Mouse (Mus musculus) MEL (cell line): Measurements from ENCODE around the gene Lrrc26. TPM values are rescaled to one million over a fixed set of nuclear protein-coding genes. Genes with fewer than 3 reads are reported as not detected.

Experiments
- DNase-seq: peaks from one replicate; pipeline ENCODE4 v3.0.0; 2011; ENCODE audit warnings: low read depth, low spot score
- H3K27ac ChIP-seq: 2 replicates; pipeline ENCODE4 v1.5.1; 2012; ENCODE audit warnings: low read depth, mild to moderate bottlenecking, control low read depth, low read length, moderate library complexity; ENCODE audit not compliant: control insufficient read depth
- H3K27me3 ChIP-seq, 2 experiments: fragments of 150-350 bp in 1 of 2; sonication (generic) in 1 of 2; 2 replicates each; pipeline ENCODE4 v1.6.1; 2012; ENCODE audit warnings: low read length in 2 of 2, mild to moderate bottlenecking in 2 of 2, improper control_type of control experiment in 1 of 2, moderate library complexity in 1 of 2; ENCODE audit not compliant: insufficient read depth in 2 of 2, control insufficient read depth in 1 of 2
- H3K36me3 ChIP-seq, 2 experiments: 2 replicates each; pipeline ENCODE4 v1.6.1; 2012 to 2014; ENCODE audit warnings: low read length in 2 of 2, improper control_type of control experiment in 1 of 2, inconsistent platforms in 1 of 2, mild to moderate bottlenecking in 1 of 2; ENCODE audit not compliant: insufficient read depth in 2 of 2, control insufficient read depth in 1 of 2
- H3K4me1 ChIP-seq, 2 experiments: fragments of 150-350 bp in 1 of 2; sonication (generic) in 1 of 2; 2 replicates each; pipeline ENCODE4 v1.6.1; 2012; ENCODE audit warnings: low read length in 2 of 2, improper control_type of control experiment in 1 of 2, mild to moderate bottlenecking in 1 of 2; ENCODE audit not compliant: insufficient read depth in 2 of 2, control insufficient read depth in 1 of 2
- H3K4me3 ChIP-seq, 2 experiments: fragments of 150-350 bp in 1 of 2; sonication (generic) in 1 of 2; 2 replicates each; pipeline ENCODE4 v1.5.1; 2012; ENCODE audit warnings: low read depth in 2 of 2, low read length in 2 of 2, mild to moderate bottlenecking in 2 of 2, moderate library complexity in 2 of 2, control low read depth in 1 of 2, improper control_type of control experiment in 1 of 2; ENCODE audit not compliant: control insufficient read depth in 1 of 2, insufficient read depth in 1 of 2
- H3K79me2 ChIP-seq: 2 replicates; pipeline ENCODE4 v1.6.1; 2012; ENCODE audit warnings: mild to moderate bottlenecking, low read length, moderate library complexity; ENCODE audit not compliant: control insufficient read depth, poor library complexity, insufficient read depth
- H3K9ac ChIP-seq: 2 replicates; pipeline ENCODE4 v1.6.1; 2012; ENCODE audit warnings: low read depth, mild to moderate bottlenecking, control low read depth, low read length, moderate library complexity; ENCODE audit not compliant: control insufficient read depth, poor library complexity, severe bottlenecking
- H3K9me3 ChIP-seq: fragments of 150-350 bp; sonication (generic); replicated peaks from 2 replicates; pipeline ENCODE4 v1.6.1; 2012; ENCODE audit warnings: mild to moderate bottlenecking, low read length, improper control_type of control experiment, moderate library complexity; ENCODE audit not compliant: insufficient read depth
- BHLHE40 ChIP-seq: IDR thresholded peaks from 2 replicates; pipeline ENCODE4 v1.6.1; 2012; ENCODE audit warnings: low read depth, mild to moderate bottlenecking, inconsistent platforms, low read length, improper control_type of control experiment, borderline replicate concordance
- CHD1 ChIP-seq: IDR thresholded peaks from 2 replicates; pipeline ENCODE4 v1.6.1; 2012; ENCODE audit warnings: low read depth, mild to moderate bottlenecking, inconsistent platforms, low read length, improper control_type of control experiment
- CTCF ChIP-seq, 3 experiments: IDR thresholded peaks in 2 of 3; conservative IDR thresholded peaks in 1 of 3; 2 replicates each; pipeline ENCODE4 v1.5.1; 2011 to 2012; ENCODE audit warnings: low read length in 3 of 3, low read depth in 2 of 3, mild to moderate bottlenecking in 2 of 3, improper control_type of control experiment in 1 of 3, inconsistent platforms in 1 of 3, mixed read lengths in 1 of 3, moderate library complexity in 1 of 3; ENCODE audit not compliant: control insufficient read depth in 1 of 3, insufficient read depth in 1 of 3, poor library complexity in 1 of 3, severe bottlenecking in 1 of 3
- E2F4 ChIP-seq: IDR thresholded peaks from 2 replicates; pipeline ENCODE4 v1.6.1; 2011; ENCODE audit warnings: low read depth, low read length, improper control_type of control experiment, borderline replicate concordance
- EP300 ChIP-seq, 2 experiments: IDR thresholded peaks; 2 replicates each; pipeline ENCODE4 v1.6.1; 2011; ENCODE audit warnings: improper control_type of control experiment in 2 of 2, low read length in 2 of 2, low read depth in 1 of 2, mild to moderate bottlenecking in 1 of 2
- GABPA ChIP-seq: IDR thresholded peaks from 2 replicates; pipeline ENCODE4 v1.6.1; 2012; ENCODE audit warnings: low read depth, mild to moderate bottlenecking, inconsistent platforms, low read length, improper control_type of control experiment, moderate library complexity
- GATA1 ChIP-seq: IDR thresholded peaks from 2 replicates; pipeline ENCODE4 v1.6.1; 2011; ENCODE audit warnings: low read depth, low read length, improper control_type of control experiment
- HCFC1 ChIP-seq: IDR thresholded peaks from 2 replicates; pipeline ENCODE4 v1.6.1; 2012; ENCODE audit warnings: low read depth, mild to moderate bottlenecking, inconsistent platforms, low read length, improper control_type of control experiment, moderate library complexity
- JUND ChIP-seq: IDR thresholded peaks from 2 replicates; pipeline ENCODE4 v1.6.1; 2011; ENCODE audit warnings: low read depth, mild to moderate bottlenecking, improper control_type of control experiment, low read length
- KAT2A ChIP-seq: conservative IDR thresholded peaks from 2 replicates; pipeline ENCODE4 v1.6.1; 2012; ENCODE audit warnings: low read depth, low read length, improper control_type of control experiment, inconsistent platforms
- MAFK ChIP-seq: IDR thresholded peaks from 2 replicates; pipeline ENCODE4 v1.6.1; 2011; ENCODE audit warnings: low read depth, mild to moderate bottlenecking, low read length, improper control_type of control experiment, borderline replicate concordance
- MAX ChIP-seq: IDR thresholded peaks from 2 replicates; pipeline ENCODE4 v1.6.1; 2011; ENCODE audit warnings: low read length, improper control_type of control experiment
- MAZ ChIP-seq: IDR thresholded peaks from 2 replicates; pipeline ENCODE4 v1.6.1; 2012; ENCODE audit warnings: low read depth, mild to moderate bottlenecking, inconsistent platforms, low read length, improper control_type of control experiment
- MXI1 ChIP-seq: IDR thresholded peaks from 2 replicates; pipeline ENCODE4 v1.6.1; 2011; ENCODE audit warnings: mild to moderate bottlenecking, low read depth, low read length, improper control_type of control experiment
- MYC ChIP-seq: IDR thresholded peaks from 2 replicates; pipeline ENCODE4 v1.6.1; 2011; ENCODE audit warnings: low read depth, mild to moderate bottlenecking, low read length, improper control_type of control experiment, moderate library complexity
- POLR2AphosphoS2 ChIP-seq: IDR thresholded peaks from 2 replicates; pipeline ENCODE4 v1.6.1; 2011; ENCODE audit warnings: low read length, improper control_type of control experiment
- RAD21 ChIP-seq: IDR thresholded peaks from 2 replicates; pipeline ENCODE4 v1.6.1; 2011; ENCODE audit warnings: mild to moderate bottlenecking, low read depth, low read length, improper control_type of control experiment
- SIN3A ChIP-seq: IDR thresholded peaks from 2 replicates; pipeline ENCODE4 v1.6.1; 2012; ENCODE audit warnings: low read length, improper control_type of control experiment, inconsistent platforms
- SMC3 ChIP-seq: IDR thresholded peaks from 2 replicates; pipeline ENCODE4 v1.6.1; 2011; ENCODE audit warnings: low read depth, low read length, improper control_type of control experiment
- TBP ChIP-seq: IDR thresholded peaks from 2 replicates; pipeline ENCODE4 v1.8.0; 2011; ENCODE audit warnings: low read depth, low read length, improper control_type of control experiment
- TCF12 ChIP-seq: IDR thresholded peaks from 2 replicates; pipeline ENCODE4 v1.6.1; 2014; ENCODE audit warnings: low read depth, mild to moderate bottlenecking, inconsistent platforms, low read length, improper control_type of control experiment, moderate library complexity
- USF1 ChIP-seq: IDR thresholded peaks from 2 replicates; pipeline ENCODE4 v1.6.1; 2014; ENCODE audit warnings: low read depth, mild to moderate bottlenecking, inconsistent platforms, low read length, improper control_type of control experiment, moderate library complexity
- ZC3H11A ChIP-seq: IDR thresholded peaks from 2 replicates; pipeline ENCODE4 v1.6.1; 2012; ENCODE audit warnings: low read depth, mild to moderate bottlenecking, inconsistent platforms, low read length, improper control_type of control experiment
- ZKSCAN1 ChIP-seq: IDR thresholded peaks from 2 replicates; pipeline ENCODE4 v1.6.1; 2012; ENCODE audit warnings: low read depth, mild to moderate bottlenecking, inconsistent platforms, low read length, improper control_type of control experiment, moderate library complexity
- ZMIZ1 ChIP-seq: IDR thresholded peaks from 2 replicates; pipeline ENCODE4 v1.6.1; 2012; ENCODE audit warnings: low read depth, mild to moderate bottlenecking, inconsistent platforms, low read length, improper control_type of control experiment, moderate library complexity
- ZNF384 ChIP-seq: IDR thresholded peaks from 2 replicates; pipeline ENCODE4 v1.6.1; 2012; ENCODE audit warnings: low read depth, mild to moderate bottlenecking, inconsistent platforms, low read length, improper control_type of control experiment
- polyA plus RNA-seq, 2 experiments: library from polyadenylated mRNA; stranded (reverse) in 1 of 2; unstranded in 1 of 2; fragments of >175 nt in 1 of 2; fragments of >200 nt in 1 of 2; gene quantifications; 2 replicates each; pipeline versions ENCODE4 v1.2.1 to v1.2.4; 2012; ENCODE audit warnings: low replicate concordance in 2 of 2, low read depth in 1 of 2; ENCODE audit not compliant: insufficient read length in 2 of 2, insufficient read depth in 1 of 2, missing spikeins in 1 of 2
- total RNA-seq: library from RNA; depleted of rRNA; stranded (reverse); fragments of 300-350 nt; gene quantifications from 2 replicates; pipeline ENCODE4 v1.2.3, GENCODE M21; 2012

Lrrc26 gene
- total and polyA plus RNA-seq, 3 experiments = not detected

DNA sequence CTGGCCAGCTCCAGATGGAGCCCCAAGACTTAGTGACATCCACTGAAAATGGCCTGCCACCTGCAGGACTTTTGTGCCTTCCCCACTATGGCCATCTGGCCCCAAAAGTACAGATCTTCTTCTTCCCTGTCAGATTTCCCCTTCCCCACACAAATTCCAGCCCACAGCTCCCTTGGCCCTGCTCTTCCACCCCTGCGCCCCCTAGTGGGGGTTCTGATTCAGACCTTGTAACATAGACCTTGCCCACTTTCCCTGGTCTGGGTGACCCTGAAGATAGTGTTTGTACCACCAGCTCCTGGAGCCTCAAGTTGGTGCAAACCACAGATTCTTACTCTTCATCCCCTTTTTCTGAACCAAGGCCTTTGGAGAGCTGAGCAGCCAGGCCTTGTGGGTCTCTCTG lies 3.1 kb downstream of the Lrrc26 start:
- DNase-seq = peak; percentile 69
- Histone ChIP-seq H3K27ac (no peak overlapping the region), H3K79me2 (no peaks in the 10 kb centered on the region), H3K9ac (no peak overlapping the region), H3K36me3 (no peaks in the 10 kb centered on the region; a peak in 1 of 4 replicates), H3K4me3 (no peak overlapping the region), H3K27me3 (peaks cover 0 to 4% of the 10 kb centered on the region in 2 experiments; a peak in 2 of 4 replicates), H3K4me1 (peaks cover 0 to 13% of the 10 kb centered on the region in 2 experiments; a peak in 2 of 4 replicates), H3K9me3 (no peaks in the 10 kb centered on the region)
- TF ChIP-seq SIN3A = peak; percentile 25
- no peak for TF ChIP-seq POLR2AphosphoS2
- no peak for TF ChIP-seq TBP
- TF ChIP-seq RAD21 = peak; percentile 51
- TF ChIP-seq MAX = no peak
- peak; percentile 90 to 95 (median 91) for TF ChIP-seq CTCF (IDR thresholded peaks at IDR 0.05 in 2 of 3, conservative IDR thresholded peaks at IDR 0.05 in 1 of 3; ENCODE audit: control insufficient read depth in 1 of 3, insufficient read depth in 1 of 3, low read depth in 2 of 3, low read length in 3 of 3, poor library complexity in 1 of 3, severe bottlenecking in 1 of 3)
- no peak for TF ChIP-seq ZKSCAN1
- TF ChIP-seq MXI1 = no peak
- TF ChIP-seq JUND = no peak
- peak; percentile 54 for TF ChIP-seq ZC3H11A
- no peak for TF ChIP-seq ZNF384
- TF ChIP-seq SMC3 = peak; percentile 88

GRCm38 (mm10) chr2:25293706-25294105 lies 4.0 kb downstream of the Lrrc26 start:
- no peak overlapping the region for H3K4me3 ChIP-seq
- H3K36me3 ChIP-seq = no peaks in the 10 kb centered on the region
- H3K9me3 ChIP-seq = no peaks in the 10 kb centered on the region
- H3K27ac ChIP-seq = no peak overlapping the region
- no peak overlapping the region for H3K9ac ChIP-seq
- H3K27me3 ChIP-seq = peaks cover 0 to 4% of the 10 kb centered on the region in 2 experiments; a peak in 2 of 4 replicates
- H3K79me2 ChIP-seq = no peaks in the 10 kb centered on the region
- DNase-seq = no peak
- TF ChIP-seq BHLHE40 = no peak
- peaks cover 0 to 5% of the 10 kb centered on the region in 2 experiments; a peak in 1 of 4 replicates for H3K4me1 ChIP-seq

DNA sequence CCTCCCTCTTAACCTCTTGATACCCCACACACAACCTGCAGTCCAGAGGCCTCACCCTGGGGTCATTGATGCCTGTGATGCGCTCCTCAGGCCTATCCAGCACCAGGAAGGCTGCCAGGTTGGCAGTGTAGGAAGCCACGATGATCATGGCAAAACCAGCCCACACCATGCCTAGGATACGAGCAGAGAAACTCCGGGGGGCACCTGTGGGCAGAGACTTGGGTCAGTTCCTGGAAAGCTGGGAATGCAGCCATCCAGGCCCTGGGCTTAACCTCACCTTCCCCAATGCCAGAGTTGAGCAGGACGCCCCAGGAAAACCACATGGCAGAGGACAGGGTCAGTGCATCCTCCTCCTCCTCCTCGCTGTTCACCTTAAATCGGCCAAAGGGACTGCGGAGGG lies 7.4 kb downstream of the Lrrc26 start:
- no peak overlapping the region for H3K27ac ChIP-seq
- H3K4me3 ChIP-seq = no peak overlapping the region
- H3K4me1 ChIP-seq = no peaks in the 10 kb centered on the region
- H3K9me3 ChIP-seq = no peaks in the 10 kb centered on the region
- no peak overlapping the region for H3K9ac ChIP-seq
- H3K27me3 ChIP-seq = peaks cover 0 to 4% of the 10 kb centered on the region in 2 experiments; a peak in 2 of 4 replicates
- H3K79me2 ChIP-seq = no peaks in the 10 kb centered on the region
- no peak for DNase-seq
- H3K36me3 ChIP-seq = no peaks in the 10 kb centered on the region
- TF ChIP-seq SIN3A = no peak
- no peak for TF ChIP-seq E2F4
- no peak for TF ChIP-seq MAZ
- TF ChIP-seq CTCF (IDR thresholded peaks at IDR 0.05 in 2 of 3, conservative IDR thresholded peaks at IDR 0.05 in 1 of 3; ENCODE audit: control insufficient read depth in 1 of 3, insufficient read depth in 1 of 3, low read depth in 2 of 3, low read length in 3 of 3, poor library complexity in 1 of 3, severe bottlenecking in 1 of 3) = no peak
- no peak for TF ChIP-seq ZC3H11A
- TF ChIP-seq KAT2A = no peak
- TF ChIP-seq CHD1 = no peak
- TF ChIP-seq GABPA = no peak
- no peak for TF ChIP-seq SMC3
- TF ChIP-seq BHLHE40 = no peak
- TF ChIP-seq MAX = no peak
- TF ChIP-seq USF1 = no peak
- TF ChIP-seq MAFK = no peak
- TF ChIP-seq HCFC1 = no peak
- no peak for TF ChIP-seq MYC
- TF ChIP-seq ZMIZ1 = no peak
- no peak for TF ChIP-seq TCF12
- no peak for TF ChIP-seq GATA1
- TF ChIP-seq EP300 (IDR thresholded peaks at IDR 0.05; ENCODE audit: low read depth in 1 of 2, low read length in 2 of 2) = no peak
